Mouse (Mus musculus) forebrain, postnatal 0 days (tissue): Measurements from ENCODE around the gene Arhgdia. TPM values are rescaled to one million over a fixed set of nuclear protein-coding genes. Genes with fewer than 3 reads are reported as not detected.
"Not testable (repeated sequence)": the region's sequence is repeated elsewhere in the genome, so short reads cannot be mapped to it uniquely, and the experiment has no call there.

Experiments
- ATAC-seq: fragments of 200-750 bp; cut with Nextera tagmentation; 2 replicates; pipeline ENCODE4 v1.8.0; 2017; ENCODE audit warnings: mild to moderate bottlenecking, moderate library complexity
- DNase-seq: peaks from one replicate; pipeline ENCODE4 v3.0.0-alpha.2; 2015
- H3K27ac ChIP-seq: fragments of 300-500 bp; sonication (generic); 2 replicates; pipeline ENCODE4 v1.5.1; 2014; ENCODE audit warnings: low read depth, mild to moderate bottlenecking, antibody characterized with exemption, low read length, moderate library complexity, mixed read lengths
- H3K27me3 ChIP-seq: fragments of 300-500 bp; sonication (generic); 2 replicates; pipeline ENCODE4 v1.6.1; 2014; ENCODE audit warnings: mild to moderate bottlenecking, low read length, mixed read lengths; ENCODE audit not compliant: insufficient read depth
- H3K36me3 ChIP-seq: fragments of 300-500 bp; sonication (generic); 2 replicates; pipeline ENCODE4 v1.6.1; 2014; ENCODE audit warnings: mild to moderate bottlenecking, moderate library complexity; ENCODE audit not compliant: insufficient read depth
- H3K4me1 ChIP-seq: fragments of 300-500 bp; sonication (generic); 2 replicates; pipeline ENCODE4 v1.6.1; 2014; ENCODE audit warnings: antibody characterized with exemption; ENCODE audit not compliant: insufficient read depth
- H3K4me2 ChIP-seq: fragments of 300-500 bp; sonication (generic); 2 replicates; pipeline ENCODE4 v1.6.1; 2014; ENCODE audit warnings: low read depth, mild to moderate bottlenecking, moderate library complexity
- H3K4me3 ChIP-seq: fragments of 300-500 bp; sonication (generic); 2 replicates; pipeline ENCODE4 v1.5.1; 2014; ENCODE audit warnings: low read depth, low read length, mixed read lengths
- H3K9ac ChIP-seq: fragments of 300-500 bp; sonication (generic); 2 replicates; pipeline ENCODE4 v1.6.1; 2014; ENCODE audit warnings: mild to moderate bottlenecking
- H3K9me3 ChIP-seq: fragments of 300-500 bp; sonication (generic); 2 replicates; pipeline ENCODE4 v1.6.1; 2016; ENCODE audit warnings: low read length
- CTCF ChIP-seq: sonication (generic); IDR thresholded peaks from 2 replicates; pipeline ENCODE4 v1.5.1; 2016; ENCODE audit warnings: antibody characterized with exemption, control low read depth, low read depth
- WGBS: fragments of 180-500 bp; shearing (Covaris S2); extraction: QIAGEN DNeasy Blood & Tissue Kit; methylation state at CpG from one replicate; pipeline ENCODE4 v1.1.7; 2014; 5-methylcytosine and 5-hydroxymethylcytosine counted together
- polyA plus RNA-seq: library from polyadenylated mRNA; unstranded; fragments of >200 nt; fragmentation: Nextera tagmentation; extraction: Ambion mirVana; gene quantifications from 2 replicates; pipeline ENCODE4 v1.2.1, GENCODE M21; 2015
- total RNA-seq: library from RNA; depleted of rRNA; stranded (reverse); fragments of >200 nt; gene quantifications from 2 replicates; pipeline ENCODE4 v1.2.3, GENCODE M21; 2014

The Arhgdia gene
- total and polyA plus RNA-seq, 2 experiments from 2014 or later, result 237 to 435 TPM

DNA sequence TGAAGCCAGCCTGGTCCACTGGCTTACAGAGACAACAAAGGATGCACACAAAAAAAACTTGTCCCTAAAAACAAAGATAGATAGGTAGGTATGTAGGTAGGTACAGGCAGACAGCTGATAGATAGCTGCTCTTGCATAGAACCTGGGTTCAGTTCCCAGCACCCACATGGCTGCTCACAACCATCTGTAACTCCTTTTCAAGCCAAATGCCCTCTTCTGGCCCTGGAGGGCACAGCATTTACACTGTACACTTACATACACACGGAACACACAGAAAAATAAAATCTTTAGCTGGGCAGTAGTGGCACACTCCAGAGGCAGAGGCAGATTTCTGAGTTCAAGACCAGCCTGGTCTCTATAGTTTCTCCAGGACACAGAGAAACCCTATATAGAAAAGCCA is 2.5 kb upstream of the Arhgdia start:
- Histone ChIP-seq H3K4me3 (no peak overlapping the region), H3K4me1 (peaks cover 9% of the 10 kb centered on the region), H3K4me2 (no peak overlapping the region), H3K27me3 (no peaks in the 10 kb centered on the region), H3K9me3 (no peaks in the 10 kb centered on the region), H3K9ac (no peak overlapping the region), H3K36me3 (peaks cover 43% of the 10 kb centered on the region), H3K27ac (no peak overlapping the region)
- TF ChIP-seq CTCF, result no peak; the same call in 1 of the 2 replicates
- 97% methylated on average over 1 of the region's 1 CpGs for WGBS
- DNase-seq, result no peak
- ATAC-seq, result no peak

GRCm38 (mm10) chr11:120582982-120583293 is 1.5 kb upstream of the Arhgdia start:
- not testable (repeated sequence) for H3K4me1 ChIP-seq, H3K9me3 ChIP-seq, H3K9ac ChIP-seq, H3K27ac ChIP-seq, ATAC-seq, DNase-seq, H3K4me3 ChIP-seq, H3K27me3 ChIP-seq, H3K4me2 ChIP-seq
- H3K36me3 ChIP-seq, result peaks cover 45% of the 10 kb centered on the region
- 89% methylated on average over 2 of the region's 2 CpGs for WGBS

DNA sequence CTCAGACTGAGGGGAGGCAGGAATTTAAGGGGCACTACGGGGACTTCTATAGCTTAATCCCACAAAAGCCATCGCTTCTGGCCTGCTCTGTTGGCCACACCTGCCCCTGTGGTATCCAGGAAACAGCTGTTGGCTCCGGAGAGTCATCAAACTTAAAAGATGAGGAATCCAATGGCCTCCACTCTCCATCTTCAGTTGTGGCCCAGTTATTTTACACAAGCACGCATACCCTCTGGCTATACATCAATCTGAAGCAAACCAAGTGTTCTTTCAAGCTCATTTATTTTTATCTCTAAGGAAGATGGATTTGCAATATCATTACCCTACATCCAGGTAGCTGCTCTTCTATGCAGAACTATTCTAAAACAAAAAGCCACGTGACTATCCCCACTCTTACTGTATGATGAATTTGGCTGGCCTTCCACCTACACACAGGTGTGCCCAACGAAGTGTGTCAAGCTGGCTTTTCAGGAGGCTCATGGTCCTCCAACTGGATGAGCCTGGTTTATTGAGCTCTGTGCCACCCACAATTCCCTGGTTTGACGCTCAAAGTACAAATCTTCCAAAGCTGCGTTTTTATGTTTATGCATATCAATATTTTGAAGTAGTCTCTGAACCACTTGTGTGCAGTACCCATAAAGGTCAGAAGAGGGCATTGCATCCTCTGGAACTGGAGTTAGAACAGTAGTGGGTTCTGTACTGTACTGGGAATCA is 1.0 kb upstream of the Arhgdia start:
- H3K36me3 ChIP-seq, result peaks cover 45% of the 10 kb centered on the region
- DNase-seq, result peak; percentile 41
- H3K27ac ChIP-seq, result peak overlapping the region; percentile 98
- H3K9me3 ChIP-seq, result no peaks in the 10 kb centered on the region
- H3K27me3 ChIP-seq, result no peaks in the 10 kb centered on the region
- WGBS, result 78% methylated on average over 8 of the region's 8 CpGs
- no peak for ATAC-seq
- H3K4me3 ChIP-seq, result peak overlapping the region; percentile 93
- peak overlapping the region; percentile 90 for H3K9ac ChIP-seq
- H3K4me2 ChIP-seq, result peak overlapping the region; percentile 94
- H3K4me1 ChIP-seq, result peaks cover 9% of the 10 kb centered on the region
- TF ChIP-seq CTCF, result peak; percentile 51

DNA sequence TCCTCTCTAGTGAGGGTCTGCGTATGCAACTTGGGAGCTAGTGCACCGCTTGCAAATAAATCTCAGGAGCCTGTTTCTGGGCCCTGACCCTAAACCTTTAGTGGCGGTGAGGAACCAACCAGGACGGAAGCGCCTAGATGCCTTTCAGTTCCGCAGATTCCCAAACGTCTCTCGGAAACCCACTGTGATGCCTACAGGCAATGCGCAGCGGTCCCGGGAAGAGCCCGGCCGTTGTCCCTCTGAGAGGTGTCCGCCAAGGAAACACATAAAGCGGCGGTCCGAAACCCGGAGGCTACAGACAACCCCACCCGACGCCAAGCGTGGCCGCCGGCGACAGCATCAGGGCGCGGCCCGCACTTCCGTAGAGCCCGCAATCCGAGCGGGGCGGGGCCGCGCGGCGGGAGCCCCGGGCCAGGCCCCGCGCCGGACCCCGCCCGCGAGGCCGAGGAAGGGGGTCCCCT is 523 bp downstream of the Arhgdia start:
- no peak for TF ChIP-seq CTCF
- peak overlapping the region; percentile 93 for H3K4me3 ChIP-seq
- ATAC-seq, result peak; percentile 24
- H3K9ac ChIP-seq, result peak overlapping the region; percentile 90
- peaks cover 9% of the 10 kb centered on the region for H3K4me1 ChIP-seq
- peaks cover 35% of the 10 kb centered on the region for H3K36me3 ChIP-seq
- peak overlapping the region; percentile 98 for H3K27ac ChIP-seq
- H3K9me3 ChIP-seq, result no peaks in the 10 kb centered on the region
- DNase-seq, result peak; percentile 55
- no peaks in the 10 kb centered on the region for H3K27me3 ChIP-seq
- peak overlapping the region; percentile 94 for H3K4me2 ChIP-seq
- WGBS, result 1% methylated on average over 32 of the region's 44 CpGs

DNA sequence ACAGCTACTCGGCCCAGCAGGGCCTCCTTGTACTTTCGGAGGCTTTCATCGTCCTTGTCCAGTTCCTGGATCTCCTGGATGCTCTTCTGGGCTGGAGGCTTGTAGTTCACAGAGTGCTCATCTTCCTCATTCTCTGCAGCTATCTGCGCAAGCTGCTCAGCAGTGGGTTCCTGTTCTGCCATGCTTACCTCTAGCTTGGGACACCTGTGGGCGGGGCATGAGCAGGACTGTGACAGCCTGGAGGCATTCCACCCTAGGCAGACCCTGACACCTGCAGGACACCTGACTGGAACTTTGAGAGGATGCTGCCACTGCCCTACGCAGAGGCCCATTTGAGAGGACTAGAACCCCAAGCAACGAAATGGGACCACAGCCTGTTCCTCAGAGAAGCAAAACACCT is 1.2 kb downstream of the Arhgdia start:
- 58% methylated on average over 7 of the region's 7 CpGs for WGBS
- TF ChIP-seq CTCF, result no peak
- H3K4me1 ChIP-seq, result peaks cover 9% of the 10 kb centered on the region
- H3K27me3 ChIP-seq, result no peaks in the 10 kb centered on the region
- peak overlapping the region; percentile 98 for H3K27ac ChIP-seq
- DNase-seq (no peak), ATAC-seq (no peak)
- H3K9me3 ChIP-seq, result no peaks in the 10 kb centered on the region
- peak overlapping the region; percentile 93 for H3K4me3 ChIP-seq
- H3K4me2 ChIP-seq, result peak overlapping the region; percentile 94
- H3K36me3 ChIP-seq, result peaks cover 28% of the 10 kb centered on the region
- H3K9ac ChIP-seq, result peak overlapping the region; percentile 90

GRCm38 (mm10) chr11:120579316-120580107 is 1.9 kb downstream of the Arhgdia start:
- peak overlapping the region; percentile 94 for H3K4me2 ChIP-seq
- peaks cover 9% of the 10 kb centered on the region for H3K4me1 ChIP-seq
- H3K27ac ChIP-seq, result peak overlapping the region; percentile 98
- no peaks in the 10 kb centered on the region for H3K27me3 ChIP-seq
- TF ChIP-seq CTCF, result peak; percentile 94
- no peaks in the 10 kb centered on the region for H3K9me3 ChIP-seq
- peak overlapping the region; percentile 90 for H3K9ac ChIP-seq
- peak overlapping the region; percentile 93 for H3K4me3 ChIP-seq
- H3K36me3 ChIP-seq, result peaks cover 26% of the 10 kb centered on the region
- 63% methylated on average over 15 of the region's 15 CpGs for WGBS
- DNase-seq (peak; percentile 86), ATAC-seq (no peak)

GRCm38 (mm10) chr11:120578694-120579243 is 2.7 kb downstream of the Arhgdia start:
- ATAC-seq (no peak), DNase-seq (no peak)
- TF ChIP-seq CTCF, result no peak
- peaks cover 12% of the 10 kb centered on the region for H3K4me1 ChIP-seq
- H3K27me3 ChIP-seq, result no peaks in the 10 kb centered on the region
- no peak overlapping the region for H3K4me3 ChIP-seq
- H3K27ac ChIP-seq, result no peak overlapping the region
- no peak overlapping the region for H3K4me2 ChIP-seq
- H3K9me3 ChIP-seq, result no peaks in the 10 kb centered on the region
- WGBS, result 89% methylated on average over 11 of the region's 11 CpGs
- H3K36me3 ChIP-seq, result peaks cover 26% of the 10 kb centered on the region
- no peak overlapping the region for H3K9ac ChIP-seq
